Mouse (Mus musculus): ENCODE data around the gene Tcn2.

Gene Tcn2

GRCm38 (mm10) chr11:3878660-3879059 is 53.3 kb downstream of the Tcn2 start:
- TF ChIP-seq NANOG (IDR thresholded peaks at IDR 0.05; ENCODE audit: borderline replicate concordance, low read length) (no peak), POU5F1 (IDR thresholded peaks at IDR 0.05; ENCODE audit: borderline replicate concordance, low read length) (no peak), CTCF (conservative IDR thresholded peaks at IDR 0.05; ENCODE audit: low read length) (no peak)
- peaks cover 26% of the 10 kb centered on the region for H3K27me3 ChIP-seq (ENCODE audit: insufficient read depth, low read length)
- no peaks in the 10 kb centered on the region for H3K9me3 ChIP-seq (ENCODE audit: low read length)
- no peak overlapping the region for H3K4me3 ChIP-seq (replicated peaks; ENCODE audit: low read length)
- no peaks in the 10 kb centered on the region for H3K36me3 ChIP-seq (ENCODE audit: insufficient read depth, low read length)
- H3K4me1 ChIP-seq (replicated peaks; ENCODE audit: low read depth, low read length) = peaks cover 11% of the 10 kb centered on the region

- Histone ChIP-seq H3K9me3 (ENCODE audit: low read length) (no peaks in the 10 kb centered on the region), H3K36me3 (ENCODE audit: insufficient read depth, low read length) (no peaks in the 10 kb centered on the region), H3K27me3 (ENCODE audit: insufficient read depth, low read length) (peaks cover 13% of the 10 kb centered on the region), H3K4me3 (replicated peaks; ENCODE audit: low read length) (no peak overlapping the region), H3K4me1 (replicated peaks; ENCODE audit: low read depth, low read length) (peaks cover 11% of the 10 kb centered on the region)
- no peak for TF ChIP-seq POU5F1 (IDR thresholded peaks at IDR 0.05; ENCODE audit: borderline replicate concordance, low read length)
- TF ChIP-seq CTCF (conservative IDR thresholded peaks at IDR 0.05; ENCODE audit: low read length) = no peak
- no peak for TF ChIP-seq NANOG (IDR thresholded peaks at IDR 0.05; ENCODE audit: borderline replicate concordance, low read length)
Measured at GRCm38 (mm10) chr11:3876419-3876818, 55.5 kb downstream of the Tcn2 start.

All from E14TG2a.4 (cell line).